Mouse (Mus musculus): ENCODE measurements around the gene Apobec1. TPM values are rescaled to one million over a fixed set of nuclear protein-coding genes. Genes with fewer than 3 reads are reported as not detected.
"Not testable (repeated sequence)": the region's sequence is repeated elsewhere in the genome, so short reads cannot be mapped to it uniquely, and the experiment has no call there.

The Apobec1 gene
- polyA plus RNA-seq, 1 experiment: 39.9 TPM

GRCm38 (mm10) chr6:122604260-122604659, 2.0 kb upstream of the Apobec1 start:
- no peak for DNase-seq (ENCODE audit: low read depth)

GRCm38 (mm10) chr6:122602992-122603322, 713 bp upstream of the Apobec1 start:
- no peak for DNase-seq (ENCODE audit: low read depth)

GRCm38 (mm10) chr6:122601615-122602014, 629 bp downstream of the Apobec1 start:
- no peak for DNase-seq (ENCODE audit: low read depth)

GRCm38 (mm10) chr6:122601031-122601430, 1.2 kb downstream of the Apobec1 start:
- DNase-seq (ENCODE audit: low read depth): no peak

GRCm38 (mm10) chr6:122600066-122600646, 2.1 kb downstream of the Apobec1 start:
- peak; percentile 94 for DNase-seq (ENCODE audit: low read depth)

- DNase-seq (ENCODE audit: low read depth): no peak
These were observed 3.0 kb downstream of the Apobec1 start for GRCm38 (mm10) chr6:122599054-122599737.

GRCm38 (mm10) chr6:122598436-122598835, 3.8 kb downstream of the Apobec1 start:
- no peak for DNase-seq (ENCODE audit: low read depth)

- no peak for DNase-seq (ENCODE audit: low read depth)
These were observed 4.2 kb downstream of the Apobec1 start for GRCm38 (mm10) chr6:122598014-122598413.

GRCm38 (mm10) chr6:122596608-122597007, 5.6 kb downstream of the Apobec1 start:
- no peak for DNase-seq (ENCODE audit: low read depth)

- DNase-seq (ENCODE audit: low read depth): no peak
These were observed 6.6 kb downstream of the Apobec1 start for GRCm38 (mm10) chr6:122595637-122596036.

GRCm38 (mm10) chr6:122592905-122593304, 9.3 kb downstream of the Apobec1 start:
- DNase-seq (ENCODE audit: low read depth): no peak

- DNase-seq (ENCODE audit: low read depth): no peak
These were observed 11.1 kb downstream of the Apobec1 start for GRCm38 (mm10) chr6:122591027-122591758.

GRCm38 (mm10) chr6:122579086-122579485, 23.2 kb downstream of the Apobec1 start:
- no peak for DNase-seq (ENCODE audit: low read depth)

- no peak for DNase-seq (ENCODE audit: low read depth)
These were observed 25.2 kb downstream of the Apobec1 start for GRCm38 (mm10) chr6:122577030-122577429.

GRCm38 (mm10) chr6:122575037-122575436, 27.2 kb downstream of the Apobec1 start:
- not testable (repeated sequence) for DNase-seq (ENCODE audit: low read depth)

- no peak for DNase-seq (ENCODE audit: low read depth)
These were observed 30.7 kb downstream of the Apobec1 start for GRCm38 (mm10) chr6:122571617-122571959.

GRCm38 (mm10) chr6:122570695-122571616, 31.3 kb downstream of the Apobec1 start:
- no peak for DNase-seq (ENCODE audit: low read depth)

- no peak for DNase-seq (ENCODE audit: low read depth)
These were observed 32.5 kb downstream of the Apobec1 start for GRCm38 (mm10) chr6:122569762-122570161.

GRCm38 (mm10) chr6:122569113-122569512, 33.1 kb downstream of the Apobec1 start:
- DNase-seq (ENCODE audit: low read depth): no peak

GRCm38 (mm10) chr6:122565070-122565784, 37.0 kb downstream of the Apobec1 start:
- no peak for DNase-seq (ENCODE audit: low read depth)

- DNase-seq (ENCODE audit: low read depth): no peak
These were observed 39.8 kb downstream of the Apobec1 start for GRCm38 (mm10) chr6:122562463-122562862.
